Mouse (Mus musculus) splenic B cell, adult 2 months (primary cell): Measurements from ENCODE around the gene Med12l.
"Not testable (repeated sequence)": the region's sequence is repeated elsewhere in the genome, so short reads cannot be mapped to it uniquely, and the experiment has no call there.

Experiments
- DNase-seq: peaks from one replicate; pipeline ENCODE4 v3.0.0-alpha.2; 2011; ENCODE audit warnings: low read depth, low spot score
- H3K27me3 ChIP-seq: 2 replicates; pipeline ENCODE4 v1.6.1; 2012; ENCODE audit warnings: mild to moderate bottlenecking, low read length, moderate library complexity, mixed read lengths; ENCODE audit not compliant: control insufficient read depth, poor library complexity, insufficient read depth, severe bottlenecking
- H3K36me3 ChIP-seq: 2 replicates; pipeline ENCODE4 v1.6.1; 2012; ENCODE audit warnings: mild to moderate bottlenecking, low read length, moderate library complexity, mixed read lengths; ENCODE audit not compliant: control insufficient read depth, poor library complexity, insufficient read depth, severe bottlenecking

Gene Med12l

DNA sequence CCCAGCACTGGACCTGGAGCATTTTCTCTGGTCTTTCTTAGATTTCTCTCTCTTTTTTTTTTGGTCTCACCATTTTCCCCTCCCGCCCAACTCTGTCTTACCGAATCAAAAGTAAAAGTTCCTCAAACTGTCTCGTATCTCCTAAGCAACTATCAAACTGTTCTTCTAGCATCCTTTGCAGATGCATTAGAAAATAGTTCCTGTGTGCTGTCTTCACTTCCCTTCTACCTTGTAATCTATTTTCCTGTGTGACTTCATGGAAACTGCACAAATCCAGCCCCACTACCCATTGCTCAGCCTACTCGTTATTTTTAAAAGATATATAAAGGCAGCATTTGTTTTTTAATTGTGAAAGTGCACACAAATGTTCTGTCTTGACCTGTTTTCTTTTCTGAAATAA, 126.3 kb downstream of the Med12l start:
- DNase-seq, result peak; percentile 68
- H3K27me3 ChIP-seq, result no peaks in the 10 kb centered on the region

DNA sequence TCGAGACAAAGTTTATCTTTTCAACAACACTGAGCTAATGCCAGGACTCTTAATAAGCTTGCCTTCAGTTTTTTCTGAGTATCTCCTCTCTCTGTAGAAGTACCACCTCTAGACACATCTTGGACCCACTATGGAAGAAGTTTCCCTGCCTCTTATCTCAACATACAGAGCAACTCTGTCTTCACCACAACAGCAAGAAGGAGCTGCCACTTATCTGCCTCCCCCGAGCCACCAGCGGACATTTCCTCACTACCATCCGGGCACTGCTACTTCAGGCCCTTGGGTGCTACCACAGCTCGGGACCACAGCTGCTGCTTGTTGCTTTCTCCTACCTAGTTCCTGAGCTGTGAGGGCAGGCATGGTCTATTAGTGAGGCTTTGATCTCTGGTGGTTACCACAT, 127.6 kb downstream of the Med12l start:
- H3K36me3 ChIP-seq, result no peaks in the 10 kb centered on the region
- DNase-seq, result no peak

More for the DNA sequence above, 126.3 kb downstream of the Med12l start:
- H3K36me3 ChIP-seq, result no peaks in the 10 kb centered on the region

DNA sequence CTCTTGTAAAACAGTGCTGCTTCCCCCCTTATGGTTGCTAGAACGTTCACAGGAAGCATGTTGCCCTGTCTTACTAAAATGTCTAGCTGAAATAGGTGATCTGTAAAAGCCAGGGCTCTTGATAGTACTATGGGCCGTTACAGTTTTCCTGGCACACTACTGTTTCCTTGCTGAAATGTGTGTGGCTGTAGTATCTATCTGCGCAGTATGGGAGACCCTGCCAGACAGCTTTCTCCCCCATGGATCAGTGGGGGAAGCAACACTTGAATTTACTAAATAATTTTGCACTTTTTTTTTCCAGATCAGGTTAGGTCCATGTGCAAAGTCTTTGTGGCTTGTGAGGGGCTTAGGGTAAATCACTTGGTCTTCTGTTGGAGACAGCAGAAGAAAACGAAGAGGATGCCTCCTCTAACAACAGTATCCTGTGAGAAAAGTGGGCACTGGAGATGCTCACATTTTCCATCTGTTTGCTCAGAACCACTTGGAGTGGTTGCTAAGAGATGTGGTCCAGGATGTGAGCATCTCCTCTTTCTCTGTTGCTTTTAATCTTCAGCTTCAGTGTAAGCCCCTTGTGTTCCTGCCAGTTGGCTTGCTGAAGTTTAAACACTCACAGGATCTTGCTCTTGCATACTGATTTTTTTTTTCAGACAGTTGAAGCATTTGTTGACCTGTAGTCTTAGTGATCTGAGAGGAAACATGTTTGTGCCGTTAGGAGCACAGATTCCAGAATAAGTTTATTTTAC, 130.5 kb downstream of the Med12l start:
- H3K27me3 ChIP-seq, result no peaks in the 10 kb centered on the region
- DNase-seq, result no peak
- no peaks in the 10 kb centered on the region for H3K36me3 ChIP-seq

More for the DNA sequence above, 127.6 kb downstream of the Med12l start:
- no peaks in the 10 kb centered on the region for H3K27me3 ChIP-seq

DNA sequence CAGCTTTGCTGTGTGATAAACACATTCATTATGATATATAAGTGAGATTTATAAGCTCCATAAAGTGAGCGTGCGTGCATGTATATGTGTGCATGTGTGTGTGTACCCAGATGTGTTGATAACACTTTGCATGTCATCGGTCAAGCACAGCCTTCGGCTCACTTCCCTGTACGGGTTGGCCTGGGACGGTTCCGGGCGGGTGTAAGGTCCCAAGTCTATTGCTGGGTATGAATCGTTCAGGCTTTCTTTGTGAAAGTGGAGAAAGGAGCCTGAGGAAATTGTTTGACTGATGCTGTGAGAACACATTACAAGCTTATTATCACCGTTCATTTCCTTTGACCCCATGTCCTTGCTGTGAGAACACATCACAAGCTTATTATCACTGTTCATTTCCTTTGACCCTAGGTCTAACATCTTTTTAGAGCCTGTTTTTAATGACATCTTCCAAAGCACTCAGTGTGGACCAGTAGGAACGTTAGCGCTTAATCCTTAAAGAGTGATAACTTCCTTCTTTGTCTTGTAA, 133.4 kb downstream of the Med12l start:
- Histone ChIP-seq H3K27me3 (no peaks in the 10 kb centered on the region), H3K36me3 (no peaks in the 10 kb centered on the region)
- no peak for DNase-seq

DNA sequence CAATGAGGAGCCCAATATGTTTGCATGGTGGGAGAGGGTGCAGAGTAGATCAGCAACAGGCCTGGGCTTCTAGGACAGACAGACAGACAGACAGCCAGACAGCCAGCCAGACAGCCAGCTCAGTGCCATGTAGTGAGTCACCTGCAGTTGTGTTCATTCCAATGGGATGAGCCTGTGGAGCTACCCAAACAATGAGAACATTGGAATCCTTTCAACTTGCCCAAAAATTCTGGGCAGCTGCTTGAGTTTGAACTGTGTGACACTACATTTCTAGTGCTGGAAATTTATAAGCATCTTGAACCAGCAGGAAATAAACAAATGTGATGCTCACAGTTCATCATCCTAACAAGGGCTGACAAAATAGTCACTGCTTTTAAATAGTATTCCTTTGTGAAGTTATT, 134.0 kb downstream of the Med12l start:
- no peaks in the 10 kb centered on the region for H3K36me3 ChIP-seq
- no peak for DNase-seq
- no peaks in the 10 kb centered on the region for H3K27me3 ChIP-seq

DNA sequence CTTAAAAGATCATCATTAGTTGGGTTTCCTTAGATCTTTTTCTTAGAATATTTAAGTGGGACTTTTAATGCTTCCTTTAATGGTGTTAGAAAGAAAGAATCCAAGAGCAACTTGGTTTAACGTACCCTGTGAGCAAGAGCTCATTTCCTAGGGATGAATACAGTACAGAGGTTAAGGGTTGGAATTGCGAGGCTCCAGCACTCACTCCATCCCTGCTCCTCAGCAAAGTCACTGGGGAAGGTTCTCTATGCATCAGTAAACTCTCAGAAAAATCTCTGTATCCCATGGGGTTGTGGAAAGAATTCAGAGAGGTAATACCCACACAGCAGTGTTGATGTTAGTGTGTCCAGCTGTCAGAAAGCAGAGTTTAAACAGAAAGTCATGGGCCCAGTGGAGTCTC, 134.5 kb downstream of the Med12l start:
- no peaks in the 10 kb centered on the region for H3K36me3 ChIP-seq
- no peaks in the 10 kb centered on the region for H3K27me3 ChIP-seq
- DNase-seq, result no peak

DNA sequence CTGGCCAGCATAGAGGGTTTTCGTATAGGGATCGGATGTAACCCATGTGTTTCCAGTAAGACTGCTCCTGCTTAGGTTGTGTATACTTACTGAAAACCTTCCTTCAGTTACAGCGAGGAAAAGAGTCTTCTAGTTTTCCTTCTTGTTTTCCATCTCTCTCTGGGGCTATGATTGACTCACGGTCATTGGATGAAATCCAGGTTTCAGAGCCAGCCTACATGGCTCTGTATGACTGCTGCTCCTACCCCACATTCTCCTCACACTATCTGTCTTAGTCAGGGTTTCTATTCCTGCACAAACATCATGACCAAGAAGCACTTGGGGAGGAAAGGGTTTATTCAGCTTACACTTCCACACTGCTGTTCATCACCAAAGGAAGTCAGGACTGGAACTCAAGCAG, 135.3 kb downstream of the Med12l start:
- not testable (repeated sequence) for DNase-seq, H3K36me3 ChIP-seq, H3K27me3 ChIP-seq

DNA sequence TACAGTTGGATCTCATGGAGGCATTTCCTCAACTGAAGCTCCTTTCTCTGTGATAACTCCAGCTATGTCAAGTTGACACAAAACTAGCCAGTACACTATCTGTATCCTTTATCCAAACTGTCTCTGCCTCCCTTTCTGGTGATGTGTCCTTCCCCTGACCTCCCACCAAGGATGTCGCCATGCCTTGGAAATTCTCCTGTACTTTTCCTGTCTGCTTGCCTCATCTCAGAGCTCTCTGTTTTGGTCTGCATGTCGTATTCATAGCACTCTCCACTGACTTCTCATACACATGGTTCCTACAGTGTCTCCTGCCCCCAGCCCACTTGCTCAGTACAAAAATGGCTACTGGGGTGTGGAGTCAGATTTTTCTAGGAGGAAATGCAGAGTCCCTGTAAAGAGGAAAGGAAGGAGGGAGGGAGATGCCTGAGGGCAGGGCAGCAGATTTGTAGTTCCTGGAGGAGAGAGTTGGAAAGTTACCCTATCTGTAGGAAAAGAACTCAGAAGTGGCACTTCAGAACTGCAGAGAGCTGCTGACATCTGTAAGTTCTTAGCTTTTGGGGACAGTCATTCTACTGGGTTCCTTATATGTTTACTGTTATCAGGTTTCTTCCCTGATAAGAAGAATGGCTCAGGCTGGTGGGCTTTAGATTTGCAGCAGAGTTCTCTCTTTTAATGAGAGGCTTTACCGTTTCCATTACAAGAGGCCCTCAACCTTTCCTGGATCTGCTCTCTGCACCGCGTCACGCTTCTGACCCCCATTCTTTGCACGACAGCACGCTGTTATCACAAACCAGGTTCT, 136.1 kb downstream of the Med12l start:
- Histone ChIP-seq H3K36me3 (no peaks in the 10 kb centered on the region), H3K27me3 (no peaks in the 10 kb centered on the region)
- DNase-seq, result no peak

DNA sequence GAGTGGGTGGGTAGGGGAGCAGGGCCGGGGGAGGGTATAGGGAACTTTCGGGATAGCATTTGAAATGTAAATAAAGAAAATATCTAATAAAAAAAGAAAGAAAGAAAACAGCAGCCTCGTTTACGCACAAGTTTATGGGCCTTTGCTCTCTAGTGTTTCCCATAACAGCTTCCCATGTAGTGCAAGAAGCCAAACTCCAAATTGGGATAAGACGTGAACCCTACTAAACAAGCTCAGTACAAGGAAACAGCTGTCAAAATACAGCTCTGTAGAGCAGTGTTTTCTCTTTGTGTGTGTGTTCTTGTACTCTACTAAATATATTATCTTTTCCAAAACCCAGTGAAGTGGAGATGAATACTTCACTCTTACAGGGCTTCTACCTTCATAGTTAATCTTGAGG, 139.6 kb downstream of the Med12l start:
- H3K36me3 ChIP-seq, result no peaks in the 10 kb centered on the region
- no peaks in the 10 kb centered on the region for H3K27me3 ChIP-seq
- DNase-seq, result no peak

DNA sequence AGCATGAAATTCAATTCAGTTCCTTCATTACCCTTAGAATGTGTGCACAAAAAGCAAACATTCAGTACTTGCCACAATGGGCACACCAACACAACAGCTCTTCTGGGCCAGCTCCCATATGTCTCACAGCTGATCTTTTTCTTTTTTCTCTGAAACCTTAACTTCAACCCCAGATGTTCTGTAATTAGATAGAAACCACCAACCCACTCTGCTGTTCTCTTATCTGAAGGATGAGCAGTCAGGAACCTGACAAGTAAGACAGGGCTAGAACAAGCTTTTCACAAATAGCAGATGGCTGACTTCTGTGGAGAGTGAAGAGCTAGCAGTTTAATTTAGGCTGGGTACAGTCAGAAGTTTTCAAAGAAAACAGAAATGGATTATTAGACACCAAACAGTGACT, 144.0 kb downstream of the Med12l start:
- Histone ChIP-seq H3K27me3 (no peaks in the 10 kb centered on the region), H3K36me3 (no peaks in the 10 kb centered on the region)
- DNase-seq, result no peak

DNA sequence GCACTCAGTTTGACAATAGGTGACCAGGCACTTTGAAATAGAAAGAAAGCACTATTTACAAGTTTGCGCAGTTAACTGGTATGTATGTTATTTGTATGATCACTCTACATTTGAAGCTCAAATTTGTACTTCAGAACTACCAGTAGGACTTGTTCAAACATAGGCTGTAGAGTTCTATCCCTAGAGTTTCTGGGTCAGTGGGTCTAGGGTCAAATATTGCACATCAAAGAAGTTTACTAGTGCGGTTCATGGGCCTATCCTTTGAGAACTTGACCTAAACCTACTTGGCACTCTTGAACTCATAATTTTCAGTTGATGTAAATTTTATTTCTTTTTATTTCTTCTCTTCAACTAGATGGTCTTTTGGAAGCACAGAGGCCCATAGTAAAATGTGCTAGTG, 145.0 kb downstream of the Med12l start:
- Histone ChIP-seq H3K36me3 (no peaks in the 10 kb centered on the region), H3K27me3 (no peaks in the 10 kb centered on the region)
- no peak for DNase-seq

DNA sequence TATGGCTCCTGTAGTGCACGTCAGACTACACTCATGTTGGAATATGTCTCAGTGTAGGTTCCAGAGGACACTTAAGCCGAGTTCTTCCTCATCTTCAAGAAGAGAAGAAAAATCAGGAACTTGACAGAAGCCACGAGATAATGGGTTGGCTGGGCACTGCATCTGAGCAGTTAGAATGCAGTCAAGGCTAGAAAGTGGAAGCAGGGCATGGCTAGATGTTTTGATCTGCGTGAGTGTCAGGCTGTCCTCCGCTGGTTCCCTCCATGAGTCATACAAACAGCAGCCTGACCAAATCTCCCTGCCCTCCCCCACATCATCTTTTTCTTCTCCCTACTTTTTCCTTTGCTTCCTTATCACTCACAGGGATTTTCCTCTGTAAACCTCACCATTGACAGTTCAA, 147.8 kb downstream of the Med12l start, which contains the start of gene P2ry14:
Gene P2ry14, minus strand, starts transcription at position 195 of the 400 bp plus-strand sequence.
- H3K36me3 ChIP-seq, result no peaks in the 10 kb centered on the region
- peak; percentile 47 for DNase-seq
- H3K27me3 ChIP-seq, result no peaks in the 10 kb centered on the region

DNA sequence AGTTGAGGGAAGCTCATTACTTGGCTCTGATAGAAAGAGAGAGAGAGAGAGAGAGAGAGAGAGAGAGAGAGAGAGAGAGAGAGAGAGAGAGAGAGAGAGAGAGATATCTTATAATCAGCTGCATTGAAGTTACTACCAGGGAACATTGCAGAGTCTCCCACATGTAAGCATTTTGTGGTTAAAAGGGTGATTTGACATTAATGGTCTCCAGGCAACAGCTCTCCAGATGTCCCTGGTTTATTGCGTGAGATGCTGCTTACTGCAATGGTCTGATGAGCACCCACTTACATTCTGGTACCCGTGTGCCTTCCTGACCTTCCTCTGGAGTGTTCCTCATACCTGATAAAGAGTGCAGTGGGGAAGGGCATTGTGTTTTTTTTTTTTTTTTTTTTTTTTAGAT, 149.3 kb downstream of the Med12l start:
- Histone ChIP-seq H3K27me3 (no peaks in the 10 kb centered on the region), H3K36me3 (no peaks in the 10 kb centered on the region)
- no peak for DNase-seq

DNA sequence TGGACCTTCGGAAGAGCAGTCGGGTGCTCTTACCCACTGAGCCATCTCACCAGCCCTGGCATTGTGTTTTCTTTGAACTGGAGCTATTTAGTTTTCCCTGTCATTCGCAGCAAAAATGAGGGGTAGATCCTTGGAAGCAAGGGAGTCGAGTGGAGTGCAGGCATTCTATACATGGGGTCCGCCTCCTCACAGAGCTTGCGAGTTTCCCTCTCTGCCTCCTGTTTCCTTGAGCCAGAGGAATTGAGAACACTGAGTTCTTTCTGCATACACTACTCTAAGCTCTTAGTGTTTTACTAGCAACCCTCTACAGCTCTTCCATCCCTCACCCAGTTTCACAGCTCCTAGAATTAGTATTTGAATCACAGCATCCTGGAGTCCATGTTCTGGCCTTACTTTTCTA, 149.8 kb downstream of the Med12l start:
- Histone ChIP-seq H3K27me3 (no peaks in the 10 kb centered on the region), H3K36me3 (no peaks in the 10 kb centered on the region)
- DNase-seq, result no peak

DNA sequence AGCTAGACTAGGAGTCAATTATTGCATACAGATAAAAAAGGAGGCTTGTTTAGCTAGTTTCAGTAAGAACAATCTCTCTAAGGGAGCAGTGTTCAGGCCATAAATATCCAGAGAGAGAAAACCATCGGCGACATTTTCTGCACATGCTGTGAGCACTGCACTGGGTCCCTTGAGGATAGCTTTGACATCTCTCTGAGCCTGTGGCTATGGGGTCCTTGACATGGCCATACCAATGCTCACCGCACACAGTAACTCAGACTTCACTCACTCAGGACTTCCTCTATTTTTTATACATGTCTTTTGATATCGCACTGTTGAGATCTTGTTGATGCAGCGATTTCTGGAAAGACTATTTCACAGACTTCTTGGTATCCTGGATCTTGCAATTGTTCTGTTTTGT, 151.4 kb downstream of the Med12l start:
- peak; percentile 46 for DNase-seq
- H3K36me3 ChIP-seq, result no peaks in the 10 kb centered on the region
- no peaks in the 10 kb centered on the region for H3K27me3 ChIP-seq
